Mouse (Mus musculus): ENCODE measurements around the gene Mrpl38. TPM values are rescaled to one million over a fixed set of nuclear protein-coding genes. Genes with fewer than 3 reads are reported as not detected.

The Mrpl38 gene
- polyA plus RNA-seq, 1 experiment from 2014 or later: 84.0 TPM

DNA sequence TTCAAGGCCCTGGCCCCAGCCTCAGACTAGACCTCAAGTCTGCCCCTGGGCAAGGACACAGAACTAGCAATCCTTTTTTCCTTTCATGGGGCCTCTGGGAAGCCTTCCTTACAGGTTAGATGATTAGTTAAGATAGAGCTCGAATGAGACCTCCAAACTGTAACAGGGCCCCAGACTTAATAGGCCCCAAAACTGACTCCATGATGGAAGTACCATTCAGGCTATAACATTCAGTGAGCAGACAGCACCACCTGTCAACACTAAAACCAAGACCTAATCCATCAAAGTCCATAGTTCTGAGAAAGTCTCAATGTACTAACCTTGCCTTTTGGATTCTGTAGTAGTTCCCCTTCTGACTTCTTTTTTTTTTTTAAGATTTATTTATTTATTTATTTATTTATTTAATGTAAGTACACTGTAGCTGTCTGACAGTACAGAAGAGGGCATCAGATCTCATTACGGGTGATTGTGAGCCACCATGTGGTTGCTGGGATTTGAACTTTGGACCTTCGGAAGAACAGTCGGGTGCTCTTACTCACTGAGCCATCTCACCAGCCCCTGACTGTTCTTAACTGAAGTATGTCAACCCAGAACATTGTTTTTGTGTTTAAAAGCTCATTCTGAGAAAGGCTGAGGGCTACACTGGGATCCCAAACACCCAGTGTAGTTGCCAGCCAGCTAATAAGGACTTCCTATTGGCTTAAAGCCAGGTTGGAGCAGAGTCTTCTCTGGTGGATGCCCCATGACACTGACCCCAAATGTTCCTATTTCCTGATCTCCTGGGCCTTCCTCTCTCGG, 31.5 kb upstream of the Mrpl38 start:
- Histone ChIP-seq H3K4me2 (ENCODE audit: low read length) (no peak overlapping the region), H3K4me3 (ENCODE audit: low read length) (no peak overlapping the region), H3K27me3 (replicated peaks; ENCODE audit: control insufficient read depth, insufficient read depth, low read length) (no peaks in the 10 kb centered on the region), H3K27ac (ENCODE audit: low read depth, low read length) (no peak overlapping the region), H3K4me1 (ENCODE audit: control insufficient read depth, insufficient read depth, low read depth, low read length) (peaks cover 15% of the 10 kb centered on the region), H3K36me3 (ENCODE audit: control insufficient read depth, insufficient read depth, low read length) (peaks cover 13% of the 10 kb centered on the region), H3K9ac (ENCODE audit: low read depth, low read length) (no peak overlapping the region), H3K9me3 (ENCODE audit: control insufficient read depth, low read length) (no peaks in the 10 kb centered on the region)
- WGBS: 83% methylated on average over 5 of the region's 5 CpGs
- ATAC-seq: no peak

DNA sequence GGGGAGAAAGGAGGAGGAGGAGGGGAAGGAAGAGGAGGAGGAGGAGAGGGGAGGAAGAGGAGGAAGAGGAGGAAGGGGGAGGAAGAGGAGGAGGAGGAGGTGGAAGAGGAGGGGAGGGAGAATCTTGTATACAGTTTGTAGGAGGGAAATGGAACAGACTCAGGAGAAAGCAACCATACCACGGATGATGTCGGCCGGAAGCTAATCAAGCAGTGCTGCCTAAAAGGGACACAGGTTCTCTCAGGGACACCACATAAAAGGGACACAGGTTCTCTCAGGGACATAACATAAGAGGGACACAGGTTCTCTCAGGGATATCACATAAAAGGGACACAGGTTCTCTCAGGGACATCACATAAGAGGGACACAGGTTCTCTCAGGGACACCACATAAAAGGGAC, 30.5 kb upstream of the Mrpl38 start:
- no peak overlapping the region for H3K4me2 ChIP-seq (ENCODE audit: low read length)
- no peak for ATAC-seq
- WGBS: 92% methylated on average over 3 of the region's 3 CpGs
- no peak overlapping the region for H3K9ac ChIP-seq (ENCODE audit: low read depth, low read length)
- H3K27me3 ChIP-seq (replicated peaks; ENCODE audit: control insufficient read depth, insufficient read depth, low read length): no peaks in the 10 kb centered on the region
- H3K27ac ChIP-seq (ENCODE audit: low read depth, low read length): no peak overlapping the region
- H3K4me3 ChIP-seq (ENCODE audit: low read length): no peak overlapping the region
- H3K4me1 ChIP-seq (ENCODE audit: control insufficient read depth, insufficient read depth, low read depth, low read length): peaks cover 15% of the 10 kb centered on the region
- no peaks in the 10 kb centered on the region for H3K9me3 ChIP-seq (ENCODE audit: control insufficient read depth, low read length)
- H3K36me3 ChIP-seq (ENCODE audit: control insufficient read depth, insufficient read depth, low read length): peaks cover 7% of the 10 kb centered on the region

DNA sequence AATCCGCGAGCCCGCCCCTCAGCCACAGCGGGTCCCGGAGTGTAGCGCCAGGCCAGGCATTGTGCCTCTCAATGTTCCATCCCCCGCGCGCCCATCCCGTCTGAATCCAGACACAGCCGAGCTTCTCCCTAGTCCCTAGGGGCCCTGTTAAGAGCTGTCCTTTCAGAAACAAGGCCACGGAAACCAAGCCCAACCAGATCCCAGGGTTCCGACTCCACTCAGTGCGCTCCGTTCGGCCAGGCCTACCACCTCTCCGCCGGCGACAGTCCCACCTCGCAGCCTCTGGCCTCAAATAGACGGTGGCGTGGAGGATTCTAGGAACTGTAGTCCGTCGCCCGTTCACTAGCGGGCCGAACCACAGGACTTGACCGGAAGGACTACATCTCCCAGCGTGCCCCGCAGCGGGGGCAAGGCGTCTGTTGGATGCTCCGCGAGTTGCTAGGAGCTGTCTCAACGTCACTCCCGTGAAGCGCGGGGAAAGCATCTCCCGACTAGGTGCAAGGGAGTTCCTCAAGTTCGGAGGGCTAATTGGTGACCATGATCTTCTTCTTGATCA, 29.3 kb upstream of the Mrpl38 start, which contains the start of gene Fbf1:
Gene Fbf1 (minus strand): TSS at position 283 of the 556 bp plus-strand sequence.
- H3K27ac ChIP-seq (ENCODE audit: low read depth, low read length): peak within 1 kb of the TSS; percentile 93
- WGBS: 0% methylated on average over 40 of the region's 40 CpGs
- H3K4me1 ChIP-seq (ENCODE audit: control insufficient read depth, insufficient read depth, low read depth, low read length): peaks cover 17% of the 10 kb centered on the region
- H3K9ac ChIP-seq (ENCODE audit: low read depth, low read length): peak within 1 kb of the TSS; percentile 92
- H3K27me3 ChIP-seq (replicated peaks; ENCODE audit: control insufficient read depth, insufficient read depth, low read length): no peaks in the 10 kb centered on the region
- H3K9me3 ChIP-seq (ENCODE audit: control insufficient read depth, low read length): no peaks in the 10 kb centered on the region
- peaks cover 4% of the 10 kb centered on the region for H3K36me3 ChIP-seq (ENCODE audit: control insufficient read depth, insufficient read depth, low read length)
- ATAC-seq: peak; percentile 99
- peak within 1 kb of the TSS; percentile 80 for H3K4me3 ChIP-seq (ENCODE audit: low read length)
- H3K4me2 ChIP-seq (ENCODE audit: low read length): peak within 1 kb of the TSS; percentile 91

GRCm38 (mm10) chr11:116167232-116167631, 28.6 kb upstream of the Mrpl38 start:
- Histone ChIP-seq H3K36me3 (ENCODE audit: control insufficient read depth, insufficient read depth, low read length) (peaks cover 4% of the 10 kb centered on the region; the same call in 1 of the 2 replicates), H3K4me3 (ENCODE audit: low read length) (peak overlapping the region; percentile 80), H3K4me1 (ENCODE audit: control insufficient read depth, insufficient read depth, low read depth, low read length) (peaks cover 17% of the 10 kb centered on the region), H3K4me2 (ENCODE audit: low read length) (peak overlapping the region; percentile 91), H3K9me3 (ENCODE audit: control insufficient read depth, low read length) (no peaks in the 10 kb centered on the region), H3K27me3 (replicated peaks; ENCODE audit: control insufficient read depth, insufficient read depth, low read length) (no peaks in the 10 kb centered on the region), H3K9ac (ENCODE audit: low read depth, low read length) (peak overlapping the region; percentile 92), H3K27ac (ENCODE audit: low read depth, low read length) (peak overlapping the region; percentile 93)
- 7% methylated on average over 6 of the region's 6 CpGs for WGBS
- no peak for ATAC-seq

DNA sequence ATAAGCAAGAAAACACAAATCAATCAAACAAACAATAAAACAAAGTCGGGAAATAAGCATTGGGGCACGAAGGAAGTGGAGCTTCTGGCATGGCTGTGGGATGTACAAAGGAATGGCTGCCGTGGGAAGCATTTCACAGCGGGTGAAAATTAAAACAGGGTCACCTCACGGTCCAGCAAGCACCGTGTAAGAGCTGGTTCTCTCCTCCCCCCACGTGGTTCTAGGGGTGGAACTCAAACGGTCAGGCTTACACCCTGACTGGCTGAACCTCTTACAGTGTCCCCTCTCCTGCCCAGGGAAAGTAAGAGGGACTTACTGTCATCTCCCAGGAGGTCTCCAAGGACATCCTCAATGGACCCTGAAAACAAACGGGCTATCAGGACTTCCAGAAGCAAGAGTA, 24.3 kb upstream of the Mrpl38 start:
- Histone ChIP-seq H3K4me2 (ENCODE audit: low read length) (no peak overlapping the region), H3K36me3 (ENCODE audit: control insufficient read depth, insufficient read depth, low read length) (peaks cover 7% of the 10 kb centered on the region), H3K9me3 (ENCODE audit: control insufficient read depth, low read length) (no peaks in the 10 kb centered on the region), H3K4me3 (ENCODE audit: low read length) (no peak overlapping the region), H3K9ac (ENCODE audit: low read depth, low read length) (peak overlapping the region; percentile 36; the same call in 1 of the 2 replicates), H3K27ac (ENCODE audit: low read depth, low read length) (no peak overlapping the region), H3K27me3 (replicated peaks; ENCODE audit: control insufficient read depth, insufficient read depth, low read length) (no peaks in the 10 kb centered on the region), H3K4me1 (ENCODE audit: control insufficient read depth, insufficient read depth, low read depth, low read length) (peaks cover 18% of the 10 kb centered on the region)
- no peak for ATAC-seq
- WGBS: 13% methylated on average over 9 of the region's 9 CpGs

- Histone ChIP-seq H3K27me3 (replicated peaks; ENCODE audit: control insufficient read depth, insufficient read depth, low read length) (no peaks in the 10 kb centered on the region), H3K4me3 (ENCODE audit: low read length) (no peak overlapping the region), H3K4me1 (ENCODE audit: control insufficient read depth, insufficient read depth, low read depth, low read length) (peaks cover 16% of the 10 kb centered on the region), H3K27ac (ENCODE audit: low read depth, low read length) (0 out of 2 replicates have a peak overlapping the region, but pooled peaks have one; percentile 25), H3K9ac (ENCODE audit: low read depth, low read length) (no peak overlapping the region), H3K4me2 (ENCODE audit: low read length) (no peak overlapping the region), H3K36me3 (ENCODE audit: control insufficient read depth, insufficient read depth, low read length) (peaks cover 13% of the 10 kb centered on the region), H3K9me3 (ENCODE audit: control insufficient read depth, low read length) (no peaks in the 10 kb centered on the region)
- ATAC-seq: peak; percentile 48; the same call in 1 of the 2 replicates
- WGBS: 54% methylated on average over 10 of the region's 10 CpGs
Measured at GRCm38 (mm10) chr11:116162146-116162545, 23.5 kb upstream of the Mrpl38 start.

DNA sequence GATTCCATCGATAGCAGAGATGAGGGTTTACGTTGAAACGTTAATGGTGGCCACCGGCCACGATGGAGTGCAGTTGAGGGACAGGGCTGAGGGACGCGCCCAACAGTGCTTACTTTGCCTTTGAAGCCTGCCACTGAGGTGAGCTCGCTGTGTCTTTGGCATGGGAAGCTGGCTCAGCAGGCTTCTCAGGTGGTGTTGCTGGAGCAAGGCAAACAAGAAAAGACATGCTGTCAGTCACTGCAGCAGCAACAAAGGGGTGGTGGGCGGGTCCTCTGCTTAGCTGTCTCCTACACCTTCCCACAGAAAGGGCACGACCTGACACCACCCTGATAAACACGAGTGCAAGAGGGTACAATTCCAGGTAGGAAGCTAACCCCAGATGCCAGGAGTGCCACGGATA, 22.6 kb upstream of the Mrpl38 start:
- 67% methylated on average over 12 of the region's 12 CpGs for WGBS

GRCm38 (mm10) chr11:116150960-116151359, 12.3 kb upstream of the Mrpl38 start:
- no peak for ATAC-seq
- Histone ChIP-seq H3K27ac (ENCODE audit: low read depth, low read length) (no peak overlapping the region), H3K36me3 (ENCODE audit: control insufficient read depth, insufficient read depth, low read length) (peaks cover 63% of the 10 kb centered on the region)

More for the DNA sequence above, 22.6 kb upstream of the Mrpl38 start:
- H3K9ac ChIP-seq (ENCODE audit: low read depth, low read length): no peak overlapping the region
- H3K27me3 ChIP-seq (replicated peaks; ENCODE audit: control insufficient read depth, insufficient read depth, low read length): no peaks in the 10 kb centered on the region
- H3K4me1 ChIP-seq (ENCODE audit: control insufficient read depth, insufficient read depth, low read depth, low read length): peaks cover 7% of the 10 kb centered on the region
- H3K9me3 ChIP-seq (ENCODE audit: control insufficient read depth, low read length): no peaks in the 10 kb centered on the region
- no peak overlapping the region for H3K4me3 ChIP-seq (ENCODE audit: low read length)
- H3K36me3 ChIP-seq (ENCODE audit: control insufficient read depth, insufficient read depth, low read length): peaks cover 20% of the 10 kb centered on the region
- H3K27ac ChIP-seq (ENCODE audit: low read depth, low read length): no peak overlapping the region
- no peak overlapping the region for H3K4me2 ChIP-seq (ENCODE audit: low read length)
- ATAC-seq: no peak

DNA sequence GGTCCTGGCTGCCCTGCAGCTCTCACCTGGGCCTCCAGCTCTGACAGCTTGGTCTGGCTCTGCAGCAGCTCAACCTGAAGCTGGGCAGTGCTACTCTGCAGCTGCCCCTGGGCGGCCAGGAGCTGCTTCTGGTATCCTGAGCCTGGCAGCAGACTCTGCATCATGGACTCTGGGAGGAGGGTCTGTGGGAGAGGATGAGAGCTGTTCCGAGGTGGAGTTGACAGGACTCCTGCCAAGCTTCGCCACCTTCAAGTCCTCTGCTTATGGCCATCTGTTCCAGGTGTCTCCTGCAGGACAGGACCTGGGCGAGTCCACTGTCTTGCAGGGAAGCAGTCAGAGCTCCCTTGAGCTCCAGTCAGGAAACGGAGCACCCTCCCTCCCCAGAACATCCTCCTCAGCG, 10.7 kb upstream of the Mrpl38 start:
- no peaks in the 10 kb centered on the region for H3K27me3 ChIP-seq (replicated peaks; ENCODE audit: control insufficient read depth, insufficient read depth, low read length)
- H3K36me3 ChIP-seq (ENCODE audit: control insufficient read depth, insufficient read depth, low read length): peaks cover 62% of the 10 kb centered on the region
- no peaks in the 10 kb centered on the region; the same call in 1 of the 2 replicates for H3K4me1 ChIP-seq (ENCODE audit: control insufficient read depth, insufficient read depth, low read depth, low read length)
- no peak overlapping the region for H3K27ac ChIP-seq (ENCODE audit: low read depth, low read length)
- no peak overlapping the region for H3K4me3 ChIP-seq (ENCODE audit: low read length)
- 83% methylated on average over 6 of the region's 6 CpGs for WGBS
- H3K9ac ChIP-seq (ENCODE audit: low read depth, low read length): no peak overlapping the region; the same call in 1 of the 2 replicates
- H3K4me2 ChIP-seq (ENCODE audit: low read length): no peak overlapping the region
- no peaks in the 10 kb centered on the region for H3K9me3 ChIP-seq (ENCODE audit: control insufficient read depth, low read length)
- ATAC-seq: no peak

More at GRCm38 (mm10) chr11:116150960-116151359, 12.3 kb upstream of the Mrpl38 start:
- 93% methylated on average over 2 of the region's 2 CpGs for WGBS
- Histone ChIP-seq H3K9ac (ENCODE audit: low read depth, low read length) (no peak overlapping the region), H3K4me1 (ENCODE audit: control insufficient read depth, insufficient read depth, low read depth, low read length) (no peaks in the 10 kb centered on the region; the same call in 1 of the 2 replicates), H3K9me3 (ENCODE audit: control insufficient read depth, low read length) (no peaks in the 10 kb centered on the region), H3K27me3 (replicated peaks; ENCODE audit: control insufficient read depth, insufficient read depth, low read length) (no peaks in the 10 kb centered on the region), H3K4me2 (ENCODE audit: low read length) (no peak overlapping the region), H3K4me3 (ENCODE audit: low read length) (no peak overlapping the region)
